Mouse (Mus musculus): ENCODE results near the gene Nkx6-1. TPM values are rescaled to one million over a fixed set of nuclear protein-coding genes. Genes with fewer than 3 reads are reported as not detected.
A peak's percentile ranks its signal among the peaks of the same experiment; 100 is the strongest.

Gene Nkx6-1
- under 1 TPM; 0.62 to 0.91 TPM for total RNA-seq (2021)
- long read RNA-seq: 0 reads

GRCm38 (mm10) chr5:101664945-101665615 is at the start of gene Nkx6-1:
Gene Nkx6-1 (minus strand): TSS chr5:101664996.
- DNase-seq (ENCODE audit: low spot score in 2 of 2): peak; percentile 20 to 39

DNA sequence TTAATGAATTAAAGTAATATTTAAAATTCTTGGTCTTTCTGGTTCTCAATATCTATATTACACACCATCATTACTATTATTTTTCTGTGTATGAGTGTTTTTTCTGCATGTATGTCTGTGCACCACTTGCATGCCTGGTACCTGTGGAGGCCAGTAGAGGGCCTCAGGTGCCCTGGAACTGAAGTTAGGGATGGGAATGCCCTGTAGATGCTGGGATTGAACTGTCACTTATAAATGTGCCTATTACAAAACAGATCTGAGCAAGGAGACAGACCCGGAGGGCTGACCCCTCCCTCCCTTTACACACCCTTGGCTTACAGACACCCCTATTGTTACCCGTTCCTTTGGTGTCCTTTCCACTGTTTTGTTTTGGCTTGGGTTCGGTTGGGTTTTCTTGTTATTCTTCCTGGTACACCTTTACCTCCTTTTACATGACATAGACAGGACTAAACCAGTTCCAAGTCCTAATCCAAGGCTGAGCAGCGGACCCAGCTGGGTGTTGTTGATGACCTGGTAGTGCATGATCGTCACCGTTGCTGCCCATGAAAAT is 48.3 kb upstream of the Nkx6-1 start:
- no peak for DNase-seq (ENCODE audit: low spot score in 2 of 2)

- DNase-seq (ENCODE audit: low spot score in 2 of 2): no peak
Observed at GRCm38 (mm10) chr5:101703374-101704260, 38.8 kb upstream of the Nkx6-1 start.

DNA sequence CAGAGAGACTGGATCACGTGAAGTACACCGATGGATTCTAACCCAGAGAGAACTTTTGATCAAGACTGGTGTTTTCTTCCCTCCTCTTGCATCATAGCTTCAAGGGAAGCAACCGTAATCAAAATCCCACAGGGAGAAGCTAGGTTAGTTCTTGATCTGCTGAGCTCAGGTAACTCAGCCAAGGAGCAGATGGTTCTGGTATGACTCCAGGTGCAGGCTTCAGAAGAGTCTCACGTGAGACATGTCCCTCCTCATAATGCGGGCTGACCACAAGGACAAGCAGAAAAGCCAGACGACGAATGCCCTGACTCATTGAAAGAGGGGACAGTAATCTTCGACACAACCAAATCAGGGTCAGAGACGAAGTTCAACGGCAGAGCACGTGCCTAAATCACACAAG is 37.8 kb upstream of the Nkx6-1 start:
- DNase-seq (ENCODE audit: low spot score in 2 of 2): no peak

- peak; percentile 17 to 41 for DNase-seq (ENCODE audit: low spot score in 2 of 2)
Observed at GRCm38 (mm10) chr5:101700607-101701006, 35.8 kb upstream of the Nkx6-1 start.

GRCm38 (mm10) chr5:101688581-101688980 is 23.8 kb upstream of the Nkx6-1 start:
- peak in 1 of 2 experiments; percentile 29 for DNase-seq (ENCODE audit: low spot score in 2 of 2)

DNA sequence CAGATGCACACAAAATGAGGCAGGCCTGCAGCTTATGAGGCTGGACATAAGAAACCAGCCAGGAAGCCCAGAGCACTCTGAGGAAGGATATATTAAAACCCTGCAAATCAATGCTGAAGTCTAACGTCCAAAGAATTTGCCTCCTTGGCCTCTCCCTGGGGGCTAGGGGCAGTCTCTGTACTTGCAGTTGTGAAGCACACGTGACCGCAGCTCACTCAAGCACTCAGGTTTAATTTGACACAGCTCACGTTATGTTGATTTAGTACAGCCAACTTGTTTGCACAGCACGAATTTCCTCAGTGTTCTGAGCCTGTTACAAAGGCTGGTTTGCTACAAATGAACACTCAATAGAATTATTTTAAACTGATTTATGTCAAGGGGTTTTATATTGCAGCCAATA is 18.5 kb upstream of the Nkx6-1 start:
- DNase-seq (ENCODE audit: low spot score in 2 of 2): no peak

DNA sequence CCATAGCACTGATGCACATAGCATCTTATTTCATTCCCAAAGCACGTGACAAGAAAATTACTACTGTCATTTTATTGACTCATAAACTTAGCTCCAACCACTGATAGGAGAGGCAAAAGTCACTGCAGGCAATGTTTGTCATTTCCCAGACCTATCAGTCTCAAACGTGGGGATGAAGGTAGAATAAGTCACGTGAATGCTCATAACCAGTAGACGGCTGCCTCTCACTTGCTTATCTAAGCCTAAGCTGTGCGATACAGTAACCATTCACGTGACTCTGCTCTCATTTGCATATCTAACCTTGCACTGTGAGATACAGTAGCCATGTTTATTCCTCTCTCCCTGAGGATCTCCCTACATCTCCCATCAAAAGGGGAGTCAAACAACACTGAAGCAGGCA is 15.5 kb upstream of the Nkx6-1 start:
- DNase-seq (ENCODE audit: low spot score in 2 of 2): no peak

- peak; percentile 22 to 43 for DNase-seq (ENCODE audit: low spot score in 2 of 2)
Observed at GRCm38 (mm10) chr5:101669381-101669780, 4.6 kb upstream of the Nkx6-1 start.

DNA sequence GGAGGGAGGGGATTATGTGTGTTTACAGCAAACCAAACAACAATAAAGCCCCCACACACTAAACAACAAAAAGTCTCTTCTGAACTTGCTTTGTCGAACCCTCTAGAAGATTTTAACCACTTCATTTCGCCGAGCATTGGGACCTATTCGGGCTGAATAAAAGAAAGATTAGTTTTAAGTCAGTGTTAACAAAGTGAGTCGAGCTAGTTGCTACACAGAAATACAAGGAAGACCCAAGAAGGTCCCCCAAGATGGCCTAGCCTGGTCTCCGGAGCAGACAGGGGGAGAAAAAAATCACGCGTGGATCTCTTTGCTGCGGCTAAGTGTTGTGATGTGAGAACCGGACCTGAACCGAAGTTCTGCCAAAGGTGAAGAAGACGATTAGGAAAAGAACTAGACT is 3.7 kb upstream of the Nkx6-1 start:
- no peak for DNase-seq (ENCODE audit: low spot score in 2 of 2)

- DNase-seq (ENCODE audit: low spot score in 2 of 2): no peak
Observed at GRCm38 (mm10) chr5:101668028-101668427, 3.2 kb upstream of the Nkx6-1 start.

DNA sequence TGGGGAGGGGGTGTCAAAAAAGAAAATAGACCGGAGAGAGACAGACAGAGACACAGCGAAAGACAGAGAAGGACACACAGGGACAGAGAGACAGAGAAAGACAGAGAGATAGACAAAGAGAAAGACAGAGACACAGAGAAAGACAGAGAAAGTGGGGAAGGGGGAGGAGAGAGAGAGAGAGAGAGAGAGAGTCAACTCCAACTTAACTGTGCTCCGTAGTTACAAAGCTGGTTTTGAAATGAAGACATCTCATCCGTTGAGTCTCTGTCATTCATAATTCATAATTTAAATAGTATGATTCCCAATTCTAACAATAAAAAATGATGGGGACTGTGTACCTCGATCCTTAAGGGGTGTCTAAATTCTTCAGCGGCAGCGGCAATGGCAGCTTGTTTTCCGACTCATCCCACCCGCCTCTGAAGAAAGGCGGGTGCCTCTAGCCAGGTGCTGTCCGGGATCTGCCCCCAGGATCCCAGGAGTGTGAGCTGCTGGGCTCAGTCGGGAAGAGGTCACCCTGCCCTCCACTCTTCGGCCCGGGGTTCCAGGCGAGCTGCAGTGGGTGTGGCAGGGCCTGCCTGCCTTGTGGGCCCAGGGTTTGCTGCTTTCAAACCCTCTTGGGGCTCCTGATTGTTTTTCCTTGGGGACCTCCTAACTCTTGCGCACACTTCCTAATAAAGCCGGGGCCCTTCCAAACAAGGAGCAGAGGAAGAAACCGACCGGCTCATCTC is 2.6 kb upstream of the Nkx6-1 start:
- DNase-seq (ENCODE audit: low spot score in 2 of 2): no peak

DNA sequence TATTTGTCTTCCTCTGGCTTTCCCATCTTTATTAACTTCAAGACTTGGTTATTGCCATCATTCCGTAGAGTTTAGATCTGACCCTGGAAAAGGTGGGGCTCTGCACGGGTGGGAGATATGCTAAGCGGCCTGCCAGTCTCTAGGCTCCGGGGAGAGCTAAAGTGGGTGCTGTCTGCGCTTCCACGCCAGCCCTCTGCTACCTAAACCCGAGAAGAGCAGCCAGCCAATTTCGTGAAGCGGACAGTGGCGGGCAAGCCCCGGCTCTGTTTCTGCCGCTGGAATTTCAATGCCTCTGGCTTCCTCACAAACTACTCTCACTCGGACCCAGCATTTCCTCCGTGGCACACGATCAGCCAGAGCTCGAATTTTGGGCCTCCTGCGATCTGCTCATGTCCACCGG is 1.9 kb upstream of the Nkx6-1 start:
- no peak for DNase-seq (ENCODE audit: low spot score in 2 of 2)

DNA sequence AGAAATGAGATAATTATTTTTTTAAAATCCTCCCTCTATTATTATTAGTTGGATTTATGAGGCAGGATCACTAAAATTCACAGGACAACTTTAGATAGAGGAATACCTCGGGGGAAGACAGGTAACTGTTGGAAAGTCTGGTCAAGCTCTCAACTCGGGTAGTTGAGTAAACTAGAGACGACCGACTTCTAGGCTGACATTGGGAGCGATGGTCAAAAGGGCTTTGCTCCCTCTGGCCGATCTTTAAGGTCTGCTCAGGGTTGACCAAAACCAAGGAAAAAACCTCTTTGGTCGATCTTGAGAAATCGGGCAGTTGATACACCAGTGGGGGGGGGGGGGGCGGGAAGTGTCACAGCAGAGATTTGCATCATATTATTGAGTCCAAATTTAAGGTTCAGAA is 1.3 kb upstream of the Nkx6-1 start:
- DNase-seq (ENCODE audit: low spot score in 2 of 2): no peak

- DNase-seq (ENCODE audit: low spot score in 2 of 2): peak in 1 of 2 experiments; percentile 19
Observed at GRCm38 (mm10) chr5:101664423-101664921, 324 bp downstream of the Nkx6-1 start.

DNA sequence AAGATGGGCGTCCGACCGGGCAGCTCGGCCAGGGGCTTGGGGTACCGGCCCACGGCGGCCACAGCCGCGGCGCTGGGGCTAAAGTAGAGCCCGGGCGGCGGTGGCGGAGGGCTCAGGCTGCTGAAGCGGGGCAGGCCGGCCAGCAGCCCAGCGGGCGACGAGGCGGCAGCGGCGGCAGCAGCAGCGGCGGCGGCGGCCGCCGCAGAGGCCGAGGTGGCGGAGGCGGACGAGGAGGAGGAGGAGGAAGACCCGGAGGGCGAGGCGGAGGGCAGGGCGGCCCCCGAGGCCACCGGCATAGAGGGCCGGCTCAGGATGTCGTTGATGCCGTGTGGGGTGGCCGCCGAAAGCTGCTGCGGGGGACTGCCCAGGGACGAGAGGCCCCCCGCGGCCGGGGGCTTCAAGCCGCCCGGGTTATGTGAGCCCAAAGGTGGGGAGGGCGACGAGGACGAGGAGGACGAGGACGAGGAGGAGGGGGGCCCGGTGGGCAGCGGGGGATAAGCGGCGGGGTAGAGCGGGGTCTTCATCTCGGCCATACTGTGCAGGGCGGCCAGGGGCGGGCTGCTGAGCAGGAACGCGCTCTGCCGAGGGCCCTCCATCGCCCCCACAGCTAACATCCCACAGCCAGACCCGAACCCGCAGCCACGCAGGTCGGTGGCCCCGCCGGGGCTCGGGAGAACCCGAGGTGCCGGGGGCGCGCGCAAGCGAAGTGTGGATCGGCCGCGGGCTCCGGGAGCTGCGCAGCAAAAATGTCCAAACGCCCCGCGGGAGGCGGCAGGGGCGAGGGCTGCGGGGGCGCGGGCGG is 974 bp downstream of the Nkx6-1 start:
- no peak for DNase-seq (ENCODE audit: low spot score in 2 of 2)

- DNase-seq (ENCODE audit: low spot score in 2 of 2): peak; percentile 10 to 22
Observed at GRCm38 (mm10) chr5:101663176-101663575, 1.6 kb downstream of the Nkx6-1 start.

DNA sequence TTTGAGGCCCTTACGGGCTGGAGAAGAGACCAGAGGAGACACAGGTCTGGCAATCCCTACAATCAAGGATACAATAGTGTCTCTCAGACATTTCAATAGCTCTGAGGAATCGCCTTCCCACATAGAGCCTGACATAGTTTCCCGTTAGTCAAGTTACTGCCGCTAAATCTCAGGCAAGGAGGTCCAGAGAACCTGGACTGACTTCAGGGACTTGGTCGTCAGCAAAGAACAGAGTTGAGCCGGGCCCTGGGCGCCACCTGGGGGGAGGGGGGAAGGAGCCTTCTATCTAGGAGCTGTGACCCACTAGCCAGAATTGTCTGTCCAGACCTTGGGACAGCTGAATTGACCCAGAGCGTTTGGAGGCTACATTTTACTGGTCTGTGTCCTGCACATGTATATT is 2.3 kb downstream of the Nkx6-1 start:
- no peak for DNase-seq (ENCODE audit: low spot score in 2 of 2)

DNA sequence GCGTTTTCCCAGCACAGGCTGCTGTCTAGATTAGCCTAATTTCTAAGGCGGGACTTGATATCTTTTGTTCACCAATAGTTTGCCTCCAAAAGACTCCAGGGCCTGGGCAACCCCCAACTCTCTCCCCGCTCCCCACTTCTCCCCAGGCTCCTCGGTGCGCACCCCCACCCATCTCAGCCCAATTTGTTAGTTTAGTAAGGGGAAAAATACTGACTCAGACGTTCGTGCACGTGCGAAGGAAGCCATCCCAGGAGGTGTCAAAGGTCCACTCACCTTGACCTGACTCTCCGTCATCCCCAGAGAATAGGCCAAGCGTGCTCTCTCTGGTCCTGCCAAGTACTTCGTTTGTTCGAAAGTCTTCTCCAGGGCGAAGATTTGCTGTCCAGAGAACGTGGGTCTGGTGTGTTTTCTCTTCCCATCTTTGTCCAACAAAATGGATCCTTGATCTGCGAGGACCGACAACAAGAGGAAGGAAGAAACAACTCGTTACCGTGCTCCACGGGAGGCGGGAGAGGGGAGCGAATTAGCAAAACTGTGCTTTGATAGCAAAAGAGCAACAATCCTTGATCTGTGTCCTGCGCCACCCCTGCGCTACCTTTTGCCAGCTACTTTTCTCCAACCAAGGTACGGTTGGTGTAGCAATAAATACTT is 3.1 kb downstream of the Nkx6-1 start:
- DNase-seq (ENCODE audit: low spot score in 2 of 2): peak; percentile 8 to 25

GRCm38 (mm10) chr5:101660666-101661065 is 4.1 kb downstream of the Nkx6-1 start:
- DNase-seq (ENCODE audit: low spot score in 2 of 2): no peak
